Mouse (Mus musculus): Measurements from ENCODE around the gene Rnf186.
A peak's percentile ranks its signal among the peaks of the same experiment; 100 is the strongest.

Rnf186 gene

DNA sequence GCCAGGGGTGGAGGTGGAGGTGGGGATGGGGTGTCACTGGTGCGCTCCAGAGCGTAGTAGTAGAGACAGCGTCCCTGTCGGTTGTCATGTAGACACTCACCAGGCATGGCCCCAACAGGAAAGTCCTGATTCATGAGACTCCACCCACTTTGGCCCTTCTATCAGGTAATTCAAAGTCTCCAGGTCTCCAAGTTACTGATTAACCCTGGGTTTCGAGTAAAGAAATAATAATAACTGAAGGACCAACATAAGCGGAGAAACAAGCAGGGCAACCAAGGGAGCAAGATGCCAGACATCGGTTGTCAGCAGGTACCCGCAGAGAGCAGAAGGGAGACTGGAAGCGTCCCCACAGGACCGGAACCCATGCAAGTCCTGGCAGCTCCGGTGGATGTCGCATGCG is at the start of gene Rnf186:
Gene Rnf186 (plus strand): TSS at position 247 of the 400 bp plus-strand sequence.
- DNase-seq (ENCODE audit: extremely low read depth, low read depth, low spot score) = no peak

DNA sequence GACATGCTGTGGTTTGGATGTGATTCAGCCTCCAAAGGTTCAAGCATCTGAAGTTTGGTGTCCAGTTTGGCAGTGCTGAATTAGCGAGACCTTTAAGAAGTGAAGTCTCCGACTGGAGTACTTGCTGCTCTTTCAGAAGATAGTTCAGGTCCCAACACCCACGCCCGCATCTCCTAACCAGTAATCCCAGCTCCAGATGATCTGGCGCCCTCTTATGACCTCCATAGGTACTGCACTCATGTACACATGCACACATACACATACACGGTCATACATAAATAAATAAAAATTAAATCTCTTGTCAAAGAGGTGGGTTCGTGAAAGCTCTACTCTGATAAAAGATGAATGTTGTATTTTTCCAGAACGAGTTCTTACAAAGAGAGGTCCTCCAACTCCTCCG is 49.6 kb upstream of the Rnf186 start:
- no peak for DNase-seq (ENCODE audit: extremely low read depth, low read depth, low spot score)

DNA sequence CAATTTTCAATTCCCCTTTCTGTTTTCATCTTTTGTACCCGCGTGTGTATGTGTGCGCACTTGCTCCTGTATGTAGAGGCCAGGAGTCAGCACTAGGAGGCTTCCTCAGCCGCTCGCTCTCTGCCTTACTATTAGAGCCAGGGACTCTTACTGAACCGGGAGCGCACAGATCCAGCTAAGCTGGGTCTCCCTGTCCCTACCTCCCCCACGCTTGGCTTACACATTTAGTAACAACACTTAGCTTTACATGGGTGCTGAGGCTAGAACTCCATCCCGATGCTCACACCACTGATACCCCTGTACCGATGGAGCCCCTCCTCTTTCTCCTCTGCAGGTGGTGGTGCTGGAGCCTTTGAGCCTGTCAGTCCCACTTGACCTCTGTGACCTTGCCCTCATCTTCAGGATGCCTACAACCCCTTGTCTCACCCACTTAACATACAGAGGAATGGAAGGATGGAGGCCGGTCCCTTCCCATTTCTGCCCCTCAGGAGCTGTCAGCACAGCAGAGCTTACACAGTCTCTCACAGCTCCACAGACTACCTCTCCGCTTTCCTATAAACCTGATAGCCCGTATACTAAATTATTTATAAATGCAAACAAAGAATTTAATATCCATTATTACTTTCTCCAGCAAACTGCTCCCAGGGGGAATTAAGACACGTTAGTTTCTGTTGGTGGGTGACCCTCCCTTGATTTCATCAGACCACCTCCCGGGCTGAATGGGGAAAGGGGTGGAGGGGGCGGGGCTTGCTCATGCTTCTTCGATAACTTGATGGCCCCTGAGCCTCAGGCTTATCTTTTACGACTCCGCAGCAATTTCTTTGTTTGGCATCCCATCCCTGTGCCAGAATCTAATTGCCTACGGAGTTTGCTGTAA is 45.4 kb upstream of the Rnf186 start:
- DNase-seq (ENCODE audit: extremely low read depth, low read depth, low spot score) = no peak

- peak; percentile 39 for DNase-seq (ENCODE audit: extremely low read depth, low read depth, low spot score)
These were observed 44.8 kb upstream of the Rnf186 start for GRCm38 (mm10) chr4:138922131-138922459.

GRCm38 (mm10) chr4:138925561-138925960 is 41.4 kb upstream of the Rnf186 start:
- no peak for DNase-seq (ENCODE audit: extremely low read depth, low read depth, low spot score)

GRCm38 (mm10) chr4:138933862-138934261 is 33.0 kb upstream of the Rnf186 start:
- DNase-seq (ENCODE audit: extremely low read depth, low read depth, low spot score) = no peak

- DNase-seq (ENCODE audit: extremely low read depth, low read depth, low spot score) = no peak
These were observed 32.3 kb upstream of the Rnf186 start for GRCm38 (mm10) chr4:138934456-138935145.

DNA sequence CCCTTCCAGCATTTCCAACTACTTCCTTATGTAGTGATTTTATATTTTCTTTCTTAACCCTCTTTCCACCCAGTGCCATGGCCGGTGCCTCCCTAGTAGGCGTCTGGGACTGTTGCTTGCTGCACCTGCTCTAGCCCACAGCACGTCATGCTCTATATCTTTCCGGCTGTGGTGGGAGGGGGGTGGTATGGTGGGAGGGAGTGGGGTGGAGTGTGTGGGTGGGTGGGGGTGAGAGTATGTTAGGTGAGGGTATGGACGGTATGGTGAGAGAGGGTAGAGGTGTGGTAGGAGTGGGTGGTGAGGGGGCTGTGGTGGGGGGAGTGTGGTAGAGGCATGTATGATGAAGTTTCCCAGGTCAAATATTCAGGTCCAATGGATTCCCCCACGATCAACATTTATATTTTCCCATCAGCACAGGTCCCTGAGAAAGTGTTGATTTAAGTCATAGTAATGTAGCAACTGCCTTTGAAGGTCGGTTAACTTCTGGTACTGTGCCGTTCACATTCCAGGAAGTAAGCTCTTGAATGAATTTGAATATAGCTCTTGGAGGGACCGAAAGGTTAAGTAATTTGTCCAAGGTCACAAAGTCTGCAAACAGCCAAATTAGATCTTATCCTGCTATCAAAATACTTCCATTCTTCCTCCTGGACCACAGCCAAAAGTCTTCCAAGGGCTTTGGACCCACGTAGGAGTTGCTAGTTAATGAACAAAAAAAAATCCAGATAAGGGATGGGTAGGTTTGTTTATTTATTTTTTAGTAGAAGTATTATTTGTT is 28.2 kb upstream of the Rnf186 start:
- DNase-seq (ENCODE audit: extremely low read depth, low read depth, low spot score) = no peak

DNA sequence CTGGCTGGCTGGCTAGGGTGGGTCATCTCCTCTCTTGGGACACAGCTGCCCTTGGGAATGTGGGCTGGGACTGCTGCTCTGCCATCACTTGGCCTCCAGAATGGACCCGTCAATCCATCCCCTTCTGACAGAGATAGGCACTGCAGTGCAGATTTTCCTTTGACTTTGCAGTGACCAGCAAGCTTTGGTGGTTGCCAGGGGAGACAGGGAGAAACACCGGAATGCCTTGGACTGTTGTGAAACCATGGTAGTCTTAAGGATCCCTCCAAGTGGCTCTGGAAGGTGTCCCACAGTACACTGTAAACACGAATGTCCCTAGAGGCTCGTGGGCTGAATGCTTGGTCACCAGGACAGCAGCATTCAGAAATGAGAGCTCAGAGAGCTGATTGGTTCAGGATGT is 27.4 kb upstream of the Rnf186 start:
- no peak for DNase-seq (ENCODE audit: extremely low read depth, low read depth, low spot score)

DNA sequence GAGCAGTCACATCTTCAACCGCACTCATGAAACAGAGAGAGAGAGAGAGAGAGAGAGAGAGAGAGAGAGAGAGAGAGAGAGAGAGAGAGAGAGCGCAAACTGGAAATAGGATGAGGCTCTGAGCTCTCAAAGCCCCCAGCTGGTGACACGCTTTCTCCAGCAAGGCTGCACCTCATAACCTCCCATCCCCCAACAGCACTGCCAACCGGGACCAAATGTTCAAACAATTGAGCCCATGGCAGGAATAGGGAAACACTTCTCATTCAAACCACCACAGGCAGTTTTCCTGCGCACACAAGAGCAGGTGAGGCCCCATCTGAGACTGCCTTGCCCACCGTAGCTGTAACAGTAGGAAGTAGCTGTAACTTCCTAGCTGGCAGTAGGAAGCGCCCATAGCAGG is 25.5 kb upstream of the Rnf186 start:
- DNase-seq (ENCODE audit: extremely low read depth, low read depth, low spot score) = no peak

GRCm38 (mm10) chr4:138941966-138942365 is 24.9 kb upstream of the Rnf186 start:
- DNase-seq (ENCODE audit: extremely low read depth, low read depth, low spot score) = no peak

GRCm38 (mm10) chr4:138943730-138944129 is 23.2 kb upstream of the Rnf186 start:
- no peak for DNase-seq (ENCODE audit: extremely low read depth, low read depth, low spot score)

DNA sequence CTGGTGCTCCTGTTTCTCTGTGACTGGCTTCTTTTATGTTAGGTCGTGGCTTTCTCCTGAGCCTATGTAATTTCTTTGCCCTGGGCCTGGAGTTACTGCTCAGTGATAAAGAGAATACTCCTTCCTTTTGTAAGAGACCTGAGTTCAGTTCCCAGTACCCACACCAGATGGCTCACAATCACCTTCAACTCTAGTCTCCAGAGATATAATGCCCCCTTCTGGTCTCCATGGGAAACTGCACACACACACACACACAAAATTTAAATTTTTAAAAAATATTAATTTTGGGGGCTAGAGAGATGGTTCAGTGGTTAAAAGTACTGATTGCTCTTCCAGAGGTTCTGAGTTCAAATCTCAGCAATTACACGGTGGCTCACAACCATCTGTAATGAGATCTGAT is 18.7 kb upstream of the Rnf186 start:
- no peak for DNase-seq (ENCODE audit: extremely low read depth, low read depth, low spot score)

GRCm38 (mm10) chr4:138958612-138959011 is 8.3 kb upstream of the Rnf186 start:
- no peak for DNase-seq (ENCODE audit: extremely low read depth, low read depth, low spot score)

GRCm38 (mm10) chr4:138959120-138959519 is 7.8 kb upstream of the Rnf186 start:
- DNase-seq (ENCODE audit: extremely low read depth, low read depth, low spot score) = no peak

- DNase-seq (ENCODE audit: extremely low read depth, low read depth, low spot score) = no peak
These were observed 7.0 kb upstream of the Rnf186 start for GRCm38 (mm10) chr4:138959926-138960325.

DNA sequence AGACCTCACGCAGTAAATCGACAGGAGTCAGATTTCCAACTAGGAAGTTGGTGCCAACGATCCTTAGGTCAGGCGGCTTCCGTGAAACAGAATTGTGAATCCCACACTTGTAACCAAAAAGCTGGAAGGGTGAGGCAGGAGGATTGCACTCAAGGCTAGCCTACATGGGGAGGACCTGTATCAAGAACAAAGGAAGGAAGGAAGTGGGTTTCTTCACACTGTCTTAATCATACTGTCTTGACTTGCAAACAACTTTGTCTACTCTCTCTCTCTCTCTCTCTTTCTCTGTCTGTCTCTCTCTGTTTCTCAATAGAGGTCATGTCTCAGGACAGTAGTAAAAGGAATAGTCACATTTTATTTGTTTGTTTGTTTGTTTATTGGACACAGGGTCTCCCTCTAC is 4.2 kb upstream of the Rnf186 start:
- no peak for DNase-seq (ENCODE audit: extremely low read depth, low read depth, low spot score)

DNA sequence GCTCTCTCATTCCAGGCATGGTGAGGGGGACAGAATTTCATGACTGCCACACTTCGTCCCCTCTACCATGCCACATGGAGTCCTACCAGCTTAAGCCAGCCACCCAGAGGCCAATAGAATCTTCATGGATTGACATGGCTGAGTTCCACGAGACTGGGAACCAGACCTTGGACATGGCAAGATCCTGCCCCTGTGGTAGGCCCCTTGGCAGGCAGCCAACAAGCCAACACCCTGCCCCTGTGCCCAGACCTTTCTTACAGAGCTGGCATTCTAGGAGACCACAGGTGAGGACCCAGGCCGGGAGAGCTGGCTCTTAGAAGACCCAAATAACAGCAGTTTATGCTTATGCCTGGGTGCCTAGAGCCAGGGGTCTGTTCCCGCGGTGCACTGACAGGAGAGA is 1.0 kb upstream of the Rnf186 start:
- no peak for DNase-seq (ENCODE audit: extremely low read depth, low read depth, low spot score)

- DNase-seq (ENCODE audit: extremely low read depth, low read depth, low spot score) = no peak
These were observed 573 bp downstream of the Rnf186 start for GRCm38 (mm10) chr4:138967485-138967884.

GRCm38 (mm10) chr4:138968772-138969556 is 2.1 kb downstream of the Rnf186 start:
- DNase-seq (ENCODE audit: extremely low read depth, low read depth, low spot score) = no peak

DNA sequence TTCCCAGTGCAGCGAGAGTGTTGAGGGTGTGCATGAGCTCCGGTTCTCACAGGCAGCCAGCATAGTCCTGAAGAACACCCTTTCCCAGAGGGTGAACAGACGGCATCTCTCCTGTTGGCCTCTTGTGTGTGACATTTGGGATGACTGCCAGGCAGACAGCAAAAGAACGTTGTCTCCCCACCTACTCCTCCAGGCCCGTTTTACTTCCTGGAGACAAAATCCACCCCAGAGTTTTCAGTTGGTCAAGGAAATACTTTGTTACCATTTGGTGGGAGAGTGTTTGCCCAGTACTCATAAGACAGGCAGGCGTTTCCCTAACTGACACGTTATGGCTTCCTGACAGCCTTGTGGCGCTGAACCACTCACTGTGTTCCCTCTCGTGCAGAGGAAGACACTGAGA is 2.8 kb downstream of the Rnf186 start:
- no peak for DNase-seq (ENCODE audit: extremely low read depth, low read depth, low spot score)

Data from fat pad, adult 2 months (tissue).